Mouse (Mus musculus) lung, adult 18-20 months (tissue): ENCODE measurements at regions not wholly inside any gene's neighbourhood (a gene's known extent, or its start where the extent isn't known, plus 50 kb on each side); places are given as distances from the start of the nearest gene placed in this dataset.

Experiments used
- DNase-seq, 2 experiments: peaks; one replicate each; pipeline ENCODE4 v3.0.0; 2022; ENCODE audit warnings: mixed read lengths in 2 of 2

DNA sequence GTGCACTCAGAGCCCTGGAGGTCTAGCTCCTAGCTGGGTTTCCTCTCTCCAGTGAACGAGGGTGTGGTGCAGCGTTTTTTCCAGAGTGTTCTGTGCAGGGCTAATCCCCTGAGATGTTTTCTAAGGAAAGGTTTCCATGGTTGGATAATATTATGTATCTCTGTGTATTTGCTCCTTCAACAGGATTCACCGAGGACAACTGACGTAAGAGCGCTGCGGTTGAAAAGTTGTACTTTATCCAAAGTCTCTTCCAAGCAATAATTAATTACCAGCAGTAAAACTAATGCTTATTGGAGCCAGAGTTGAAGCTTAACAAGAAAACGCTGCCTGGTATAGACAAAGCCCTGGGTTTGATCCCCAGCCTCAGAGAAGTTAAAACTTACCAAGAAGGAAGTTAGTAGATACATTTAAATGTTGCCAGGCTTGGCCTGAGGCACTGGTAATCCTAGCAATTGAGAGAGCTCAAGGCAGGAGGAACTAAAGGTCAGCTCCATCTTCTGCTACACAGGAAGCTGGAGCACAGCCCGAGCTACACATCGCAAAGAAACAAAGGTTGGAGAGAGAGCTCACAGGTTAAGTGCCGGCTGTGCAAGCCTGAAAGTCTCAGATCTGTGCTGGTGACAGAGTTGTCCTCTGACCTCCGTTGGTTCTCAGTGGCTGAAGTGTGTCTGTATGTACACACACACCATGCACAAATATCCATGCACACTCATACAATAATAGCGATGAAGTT lies 51.2 kb upstream of the Rap1b start:
- DNase-seq = no peak

DNA sequence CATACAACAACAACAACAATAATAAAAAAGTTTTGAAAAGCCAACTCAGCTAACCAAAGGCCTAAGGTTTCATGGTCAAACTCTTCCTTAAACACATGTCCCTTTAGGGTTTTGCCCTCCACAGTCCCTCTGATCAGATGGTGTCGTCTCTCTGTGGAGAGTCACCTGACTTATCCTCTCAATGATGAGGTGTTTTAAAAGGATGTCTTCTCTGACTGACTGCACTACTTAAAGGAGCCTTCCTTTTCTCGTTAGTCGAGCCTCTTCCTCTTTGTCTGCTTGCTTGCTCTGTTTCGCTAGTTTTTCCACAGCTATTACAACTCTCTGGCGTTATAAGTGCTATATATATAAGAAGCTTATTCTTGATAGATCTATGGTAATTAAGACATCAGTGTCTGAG lies 51.9 kb upstream of the Rap1b start:
- no peak for DNase-seq

DNA sequence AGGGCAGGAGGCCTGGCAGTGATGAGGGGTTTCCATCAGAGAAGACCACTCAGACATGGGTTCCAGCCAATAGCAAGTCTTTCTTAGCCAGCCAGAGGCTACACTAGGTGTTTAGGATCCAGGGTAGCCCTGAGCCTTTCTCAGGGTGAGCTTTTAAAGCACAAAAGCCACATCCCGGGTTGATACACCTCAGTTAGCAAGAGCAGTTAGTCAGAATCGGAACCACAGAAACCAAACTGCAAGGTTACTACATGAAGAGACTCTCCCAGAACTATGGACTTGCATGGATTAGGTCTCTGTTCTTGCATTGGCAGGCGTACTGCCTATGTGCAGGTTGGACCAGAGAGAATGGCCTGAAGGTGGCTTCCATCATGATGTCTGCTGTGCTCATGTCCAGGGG lies 52.6 kb upstream of the Rap1b start:
- no peak for DNase-seq

DNA sequence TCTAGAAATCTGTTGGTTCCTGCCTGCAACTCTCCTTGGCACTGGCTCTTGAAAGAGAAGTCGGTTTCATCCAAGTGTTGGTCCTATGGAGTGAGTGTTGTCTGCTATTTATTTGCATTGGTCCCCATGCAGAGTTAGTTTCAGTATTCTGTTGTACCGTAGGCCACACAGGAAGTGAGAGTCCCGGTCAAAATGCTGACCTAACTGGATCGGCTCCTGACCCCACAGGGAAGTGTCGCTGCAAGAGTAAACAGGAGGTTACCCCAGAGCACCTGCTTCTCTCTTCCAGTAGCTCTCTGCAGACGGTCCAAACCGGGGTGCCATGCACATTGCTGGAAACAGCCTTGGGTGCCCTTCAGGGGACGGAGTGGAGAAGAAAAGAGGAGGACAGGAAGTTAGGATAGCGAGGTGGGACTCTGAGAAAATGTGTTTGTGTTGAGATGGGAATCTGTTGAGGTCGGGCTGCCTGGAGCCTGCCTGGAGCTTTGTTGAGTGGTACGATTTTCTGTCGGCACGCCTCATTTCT lies 53.6 kb upstream of the Rap1b start:
- peak; percentile 49 to 57 for DNase-seq

DNA sequence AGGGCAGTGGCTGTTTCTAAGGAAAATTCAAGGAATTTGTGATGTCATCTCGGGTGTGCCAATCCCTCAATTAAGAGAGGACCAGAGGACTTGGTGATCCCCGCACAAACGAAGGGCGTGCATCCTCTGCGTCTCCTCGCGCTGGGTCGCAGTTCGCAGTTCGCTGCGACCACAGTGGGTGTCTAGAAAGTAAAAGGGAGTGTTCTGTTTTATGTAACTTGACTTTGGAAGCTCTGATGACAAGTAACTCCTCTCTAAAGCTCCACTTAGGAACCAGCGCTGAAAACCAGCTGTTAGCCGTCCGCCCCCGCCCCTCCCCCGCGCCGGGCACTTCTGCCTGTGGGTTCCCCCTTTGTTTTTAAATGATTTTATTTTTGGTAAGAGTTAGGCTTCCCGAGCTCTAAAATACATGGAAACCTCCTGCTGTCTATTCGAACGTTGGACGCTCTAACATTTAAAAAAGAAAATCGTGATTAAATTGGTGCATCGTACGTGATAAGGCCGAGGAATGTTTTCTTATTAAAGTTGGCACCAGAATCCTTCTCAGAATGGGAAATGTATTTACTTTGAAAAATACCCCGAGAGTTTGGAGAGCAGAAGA lies 59.9 kb upstream of the Rap1b start:
- peak; percentile 27 to 48 for DNase-seq

DNA sequence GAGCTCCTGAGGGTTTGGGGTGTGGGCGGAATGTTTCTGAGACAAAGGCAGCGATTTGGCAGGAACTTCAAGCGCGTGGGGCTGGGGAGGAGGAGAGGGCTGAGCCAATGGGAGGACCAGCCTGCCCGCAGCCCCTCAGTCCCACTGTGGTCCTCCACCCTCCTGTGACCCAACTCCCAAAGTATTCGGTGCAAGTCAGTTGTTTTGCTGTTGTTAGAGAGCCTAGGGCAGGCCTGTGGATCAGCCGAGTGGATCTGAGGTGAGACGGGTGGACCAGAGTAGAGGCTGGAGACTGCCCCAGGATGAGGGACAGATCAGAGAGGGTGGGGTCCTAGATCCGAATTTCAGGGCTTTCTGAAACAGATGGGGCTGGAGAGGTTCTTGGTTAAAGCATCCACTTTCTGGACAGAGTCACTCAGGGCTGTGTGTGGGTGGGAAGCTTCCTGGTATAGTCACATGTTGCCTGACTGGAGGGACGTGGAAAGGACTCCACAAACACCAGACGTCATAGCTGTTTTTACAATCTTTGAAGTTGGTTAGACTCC lies 60.5 kb upstream of the Rap1b start:
- DNase-seq = peak; percentile 89 to 92

DNA sequence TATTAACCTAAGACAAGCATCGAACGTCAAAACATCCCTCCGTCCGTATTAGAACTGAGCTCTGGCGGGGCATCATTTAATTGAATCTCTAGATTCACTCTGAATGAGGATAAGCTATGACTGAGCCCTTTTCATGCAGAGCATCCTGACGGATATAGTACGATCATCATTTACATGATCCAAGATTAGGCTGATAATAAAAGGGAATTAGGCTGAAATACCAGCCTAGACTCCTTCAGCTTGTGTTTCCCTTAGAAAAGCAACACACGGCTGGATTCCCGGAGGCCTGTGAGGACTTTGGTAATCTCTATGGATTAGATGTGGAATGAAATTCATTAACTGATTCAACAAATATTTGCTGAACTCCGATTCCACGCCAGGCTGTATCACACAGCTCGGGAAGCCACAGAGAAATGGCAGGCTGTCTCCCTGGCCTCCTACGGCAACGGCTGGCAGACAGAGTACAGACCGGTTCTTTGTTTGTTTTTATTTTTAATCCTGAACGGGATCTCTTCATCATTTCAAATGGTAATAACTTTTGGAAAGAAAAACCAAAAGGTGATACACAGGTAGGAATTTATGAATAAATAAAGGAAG lies 62.3 kb upstream of the Rap1b start:
- DNase-seq = no peak

DNA sequence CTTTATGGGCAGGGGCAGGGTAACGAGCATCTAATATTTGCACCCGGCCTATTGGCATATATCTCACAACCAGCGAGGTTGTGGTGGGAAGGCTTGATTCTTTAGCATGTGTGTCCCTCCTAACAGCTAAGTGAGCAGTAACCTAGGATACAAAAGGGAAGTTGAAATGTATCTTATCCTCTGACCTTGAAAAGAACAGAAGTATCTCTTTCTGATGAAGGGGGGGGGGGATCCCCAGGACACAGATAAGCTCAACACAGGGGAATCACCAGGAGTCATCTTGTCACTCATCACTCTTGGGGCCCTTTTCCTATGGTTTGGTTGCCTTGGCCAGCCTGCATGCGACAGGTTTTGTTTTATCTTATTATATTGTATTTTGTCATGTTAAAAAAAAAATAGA lies 63.3 kb upstream of the Rap1b start:
- DNase-seq = no peak

DNA sequence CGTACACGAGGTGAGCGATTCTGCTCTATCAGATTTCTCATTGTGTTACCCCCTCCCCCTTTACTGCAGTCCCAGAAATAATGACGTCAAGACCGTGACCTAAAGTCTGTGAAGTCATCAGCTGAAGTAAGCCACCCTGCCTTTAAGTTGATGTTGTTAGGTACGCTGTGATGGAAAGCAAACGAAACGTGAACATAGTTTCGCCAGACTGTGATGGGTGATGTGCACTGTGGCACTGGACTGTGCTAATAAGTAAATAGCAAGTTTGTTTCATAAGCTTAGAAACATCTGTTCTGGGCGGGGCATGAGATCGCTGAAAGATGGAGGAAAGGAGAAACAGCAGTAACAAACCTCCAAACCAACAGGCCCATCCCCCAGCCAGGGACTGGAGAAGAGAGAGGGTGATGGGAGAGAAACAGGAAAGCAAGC lies 64.0 kb upstream of the Rap1b start:
- no peak for DNase-seq

DNA sequence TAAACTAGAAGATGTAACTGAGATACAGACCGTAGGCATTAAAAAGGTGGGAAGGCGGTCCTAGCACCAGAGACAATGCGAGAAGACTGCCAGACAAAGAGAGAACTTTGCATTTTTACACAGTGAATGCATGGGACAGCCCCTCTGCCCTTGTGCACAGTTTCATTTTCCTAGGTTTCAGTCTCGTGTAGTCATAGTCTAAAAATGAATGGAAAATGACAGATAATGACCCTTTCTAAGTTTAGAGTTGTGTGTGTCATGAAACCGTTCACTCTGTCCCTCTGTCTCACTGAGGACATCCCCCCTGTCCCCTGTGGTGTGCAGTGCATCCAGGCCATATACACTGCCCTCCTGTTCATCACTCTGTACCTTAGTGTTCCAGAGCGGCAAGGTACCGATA lies 64.6 kb upstream of the Rap1b start:
- DNase-seq = no peak

DNA sequence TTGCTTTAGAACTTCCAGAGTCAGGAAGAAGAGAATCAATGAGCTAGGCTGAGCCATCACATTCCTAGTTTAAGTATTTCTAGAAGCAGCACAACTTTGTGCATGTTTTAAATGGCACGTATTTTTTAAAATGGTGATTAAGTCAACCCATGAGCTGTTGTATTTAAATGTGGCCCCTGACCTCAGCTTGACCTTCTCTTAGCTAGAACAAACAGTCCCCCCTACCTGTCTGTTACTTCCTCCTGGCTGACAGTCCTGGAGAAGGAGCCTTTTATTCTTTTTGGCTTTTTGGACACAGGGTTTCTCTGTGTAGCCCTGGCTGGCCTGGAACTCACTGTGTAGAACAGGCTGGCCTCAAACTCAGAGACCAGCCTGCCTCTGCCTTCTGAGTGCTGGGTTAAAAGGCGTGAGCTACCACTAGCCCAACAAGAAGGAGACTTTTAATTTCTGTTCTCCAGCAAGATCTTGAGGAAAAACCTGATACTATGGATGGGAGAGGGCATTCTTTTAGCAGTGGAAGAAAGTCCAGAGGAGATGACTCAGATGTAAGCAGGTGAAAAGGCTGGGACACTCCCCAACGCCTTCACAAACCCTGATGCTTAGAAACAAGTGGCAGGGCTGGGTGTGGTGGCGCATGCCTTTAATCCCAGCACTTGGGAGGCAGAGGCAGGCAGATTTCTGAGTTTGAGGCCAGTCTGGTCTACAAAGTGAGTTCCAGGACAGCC lies 69.3 kb upstream of the Rap1b start:
- no peak for DNase-seq

DNA sequence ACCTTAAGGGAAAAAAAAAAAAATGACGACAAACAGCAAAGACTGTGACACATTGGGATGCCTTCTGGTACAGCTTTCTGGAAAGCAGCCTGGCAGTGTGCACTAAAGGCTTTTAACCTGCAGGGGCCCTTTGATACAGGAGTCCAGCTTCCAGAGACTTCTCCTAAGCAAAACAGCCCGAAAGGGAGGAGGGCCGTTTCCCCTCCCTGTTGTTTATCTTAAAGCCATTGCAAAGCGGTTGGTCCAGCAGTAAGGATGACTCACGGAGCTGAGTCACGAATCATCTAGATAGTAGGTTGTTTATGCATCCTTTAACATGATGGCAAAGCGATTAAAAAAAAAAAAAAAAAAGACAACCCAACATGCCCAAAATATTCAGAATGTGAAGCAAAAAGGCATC lies 70.4 kb upstream of the Rap1b start:
- DNase-seq = peak; percentile 40 to 42

DNA sequence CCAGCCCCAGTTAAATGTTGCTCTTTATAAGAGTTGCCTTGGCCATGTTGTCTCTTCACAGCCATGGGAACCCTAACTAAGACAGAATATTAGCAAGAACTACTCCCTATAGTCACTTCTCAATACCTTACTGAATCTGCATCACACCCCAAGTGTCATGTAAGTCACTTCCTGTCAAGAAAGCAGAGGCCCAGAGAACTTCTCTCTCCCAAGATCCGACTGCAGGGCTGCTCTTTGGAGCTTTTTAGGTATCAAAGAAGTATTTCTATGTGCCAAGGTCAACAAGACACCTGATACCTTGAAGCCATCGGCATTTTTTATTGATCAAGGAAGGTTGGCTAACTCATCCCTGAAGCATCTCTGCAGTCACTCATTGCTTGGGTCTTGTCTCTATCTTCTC lies 72.0 kb upstream of the Rap1b start:
- DNase-seq = no peak

DNA sequence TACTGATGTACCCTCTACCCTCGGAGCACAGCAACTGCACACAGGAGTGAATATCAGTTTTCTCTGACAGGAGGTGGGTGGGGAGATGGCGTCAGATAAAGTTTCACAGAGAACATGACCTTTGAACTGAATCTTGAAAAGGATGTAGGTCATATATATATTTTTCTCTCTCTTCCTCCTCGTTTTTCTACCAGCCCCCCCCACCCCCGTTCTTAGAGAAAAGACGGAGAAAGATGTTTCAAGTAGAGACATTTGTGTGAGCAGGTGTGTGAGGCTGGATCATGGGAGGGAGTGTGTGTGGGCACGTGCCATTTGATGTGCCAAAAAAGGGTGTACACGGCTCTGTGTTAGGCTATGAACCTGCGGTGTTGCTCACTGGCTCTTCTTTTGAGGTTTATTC lies 72.8 kb upstream of the Rap1b start:
- DNase-seq = no peak

DNA sequence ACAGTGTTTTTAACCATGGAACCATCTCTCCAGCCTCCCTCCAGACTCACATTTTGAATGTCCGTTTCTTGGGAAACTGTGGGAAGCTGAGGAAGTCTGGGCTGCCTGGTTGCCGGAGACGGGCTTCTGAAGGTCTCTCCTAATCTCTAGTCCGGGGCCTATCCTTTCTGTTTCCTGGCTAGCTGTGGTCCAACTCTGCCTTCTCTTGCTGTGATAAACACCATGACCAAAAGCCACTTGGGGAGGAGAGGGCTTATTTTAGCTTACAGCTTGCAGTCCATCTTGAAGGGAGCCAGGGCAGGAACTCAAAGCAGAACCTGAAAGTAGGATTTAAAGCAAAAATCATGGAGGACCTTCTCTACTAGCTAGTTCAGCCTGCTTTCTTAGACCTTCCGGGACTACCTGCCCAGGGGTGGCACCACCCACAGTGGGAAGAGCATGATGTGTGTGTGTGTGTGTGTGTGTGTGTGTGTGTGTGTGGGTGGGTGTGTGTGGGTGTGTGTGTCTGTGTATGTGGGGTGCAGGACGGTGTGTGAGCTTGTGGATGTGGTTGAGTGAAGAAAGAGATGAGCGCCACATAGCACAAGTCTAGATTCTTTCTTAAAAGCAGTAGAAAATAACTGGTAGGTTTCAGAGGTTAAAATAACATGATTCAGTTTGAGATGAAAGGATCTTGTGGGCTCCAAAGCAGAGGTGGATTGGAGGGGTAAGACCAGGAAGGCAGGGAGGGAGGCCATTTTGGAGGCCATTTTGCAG lies 73.5 kb upstream of the Rap1b start:
- no peak for DNase-seq

DNA sequence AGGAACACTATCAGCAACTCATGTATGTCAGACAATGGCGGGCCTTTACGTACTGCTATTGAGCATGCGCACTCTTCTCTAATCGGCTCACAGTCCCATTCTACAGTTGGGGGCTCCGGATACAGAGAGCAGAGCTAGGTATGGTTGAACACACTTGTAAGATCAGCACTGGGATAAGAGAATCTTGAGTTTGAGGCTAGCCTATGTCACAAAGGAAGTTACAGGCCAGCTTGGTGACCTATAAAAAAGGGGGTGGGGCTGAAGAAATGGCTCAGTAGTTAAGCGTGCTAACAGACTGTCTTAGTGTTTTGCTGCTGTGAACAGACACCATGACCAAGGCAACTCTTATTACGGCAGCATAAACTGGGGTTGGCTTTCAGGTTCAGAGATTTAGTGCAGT lies 79.4 kb upstream of the Rap1b start:
- no peak for DNase-seq

DNA sequence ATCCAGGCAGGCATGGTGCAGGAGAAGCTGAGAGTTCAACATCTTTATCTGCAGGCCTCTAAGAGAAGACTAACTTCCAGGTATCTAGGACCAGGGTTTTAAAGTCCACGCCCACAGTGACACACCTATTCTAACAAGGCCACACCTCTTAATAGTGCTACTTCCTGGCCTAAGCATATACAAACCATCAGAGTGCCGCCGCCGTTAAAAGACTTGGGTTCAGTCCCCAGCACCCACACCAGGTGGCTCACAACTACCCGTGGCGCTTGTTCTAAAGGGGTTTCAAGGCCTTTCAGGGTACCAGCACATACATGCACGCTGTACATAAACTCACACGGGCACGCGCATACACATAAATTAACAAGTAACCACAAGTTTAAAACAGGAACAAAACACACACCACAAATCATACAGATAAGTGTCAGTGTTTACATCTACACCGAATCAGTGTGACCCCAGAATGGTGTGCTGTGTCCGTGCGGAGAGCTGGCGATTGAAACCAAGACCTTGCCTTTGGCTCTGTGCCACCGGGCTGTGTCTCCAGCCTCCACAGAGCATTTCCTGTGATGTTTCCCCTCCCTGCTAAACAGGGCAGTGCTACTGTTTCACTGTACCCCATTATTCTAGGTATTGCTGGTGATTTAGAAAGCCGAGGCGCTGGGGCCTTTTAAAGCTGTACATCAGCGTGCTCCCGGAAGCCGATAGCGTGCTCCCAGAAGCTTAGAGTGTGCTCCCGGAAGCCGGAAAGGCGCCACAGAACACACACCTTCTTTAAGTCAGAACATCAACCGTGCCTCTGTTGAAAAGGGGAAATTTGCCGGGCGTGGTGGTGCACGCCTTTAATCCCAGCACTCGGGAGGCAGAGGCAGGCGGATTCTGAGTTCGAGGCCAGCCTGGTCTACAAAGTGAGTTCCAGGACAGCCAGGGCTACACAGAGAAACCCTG lies 80.0 kb upstream of the Rap1b start:
- DNase-seq = peak in 1 of 2 experiments; percentile 18

DNA sequence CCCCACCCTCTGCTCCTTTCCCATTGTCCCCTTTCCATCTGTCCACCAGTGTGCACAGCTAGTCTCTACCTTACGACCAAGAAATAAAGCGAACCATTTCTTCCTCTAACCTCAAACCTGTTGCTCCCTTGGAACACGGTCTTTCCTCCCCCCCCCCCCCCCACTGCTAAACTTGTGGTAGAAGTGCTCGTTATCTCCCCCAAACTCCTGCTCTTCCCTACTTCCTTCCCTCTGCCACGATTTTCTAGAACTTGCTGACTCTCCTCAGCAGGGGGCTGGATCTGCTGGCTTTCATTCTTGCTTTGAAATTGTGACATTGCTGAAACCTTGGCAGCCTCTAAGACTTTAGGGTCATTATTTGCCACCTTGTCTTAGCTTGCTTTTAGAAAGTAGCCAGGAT lies 83.2 kb upstream of the Rap1b start:
- DNase-seq = no peak

DNA sequence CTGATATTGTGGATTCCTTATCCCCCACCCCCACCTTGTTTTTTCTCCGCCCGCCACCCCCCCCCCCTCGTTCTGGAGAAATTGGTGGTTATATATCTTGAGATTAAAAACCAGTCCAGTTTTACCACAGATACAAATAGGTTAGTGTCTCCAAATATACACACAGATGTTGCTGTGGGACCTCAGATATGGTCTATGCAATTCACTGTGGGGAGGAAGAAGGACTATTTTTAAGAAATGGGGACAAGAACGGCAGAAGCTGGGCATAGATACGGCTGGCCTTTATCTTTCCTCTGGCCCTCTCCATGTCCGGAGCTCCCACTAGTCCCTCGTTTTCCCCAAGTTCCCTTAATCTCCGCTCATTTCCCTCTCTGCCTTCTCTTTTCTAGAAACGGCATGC lies 89.0 kb upstream of the Rap1b start:
- DNase-seq = no peak

DNA sequence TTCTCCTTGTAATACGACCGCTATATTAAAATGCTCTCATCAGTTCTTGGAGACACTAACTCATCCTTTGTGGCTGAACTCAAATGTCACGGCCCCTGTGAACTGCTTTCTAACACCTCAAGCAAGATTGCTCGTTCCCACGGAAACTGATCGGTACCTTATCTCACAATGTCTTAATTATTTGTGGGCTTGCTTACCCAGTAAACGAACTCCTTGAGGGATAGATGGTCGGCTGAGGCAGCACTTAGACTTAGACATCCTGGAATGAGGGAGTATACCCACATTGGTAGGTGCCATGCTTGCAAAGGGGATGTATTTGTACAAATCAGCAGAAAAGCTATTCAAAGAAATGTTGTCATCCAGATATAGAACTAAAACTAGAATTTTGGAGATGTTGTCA lies 92.9 kb upstream of the Rap1b start:
- no peak for DNase-seq
